Mouse (Mus musculus) stomach, postnatal 0 days (tissue): ENCODE measurements around the gene Dnajc17.

ENCODE experiments used
- CTCF ChIP-seq: IDR thresholded peaks from 2 replicates; pipeline ENCODE4 v1.5.1; 2016; ENCODE audit warnings: antibody characterized with exemption, low read depth, mild to moderate bottlenecking, moderate library complexity
- EP300 ChIP-seq: optimal IDR thresholded peaks from 2 replicates; pipeline ENCODE3; 2016; ENCODE audit warnings: antibody characterized with exemption

DNA sequence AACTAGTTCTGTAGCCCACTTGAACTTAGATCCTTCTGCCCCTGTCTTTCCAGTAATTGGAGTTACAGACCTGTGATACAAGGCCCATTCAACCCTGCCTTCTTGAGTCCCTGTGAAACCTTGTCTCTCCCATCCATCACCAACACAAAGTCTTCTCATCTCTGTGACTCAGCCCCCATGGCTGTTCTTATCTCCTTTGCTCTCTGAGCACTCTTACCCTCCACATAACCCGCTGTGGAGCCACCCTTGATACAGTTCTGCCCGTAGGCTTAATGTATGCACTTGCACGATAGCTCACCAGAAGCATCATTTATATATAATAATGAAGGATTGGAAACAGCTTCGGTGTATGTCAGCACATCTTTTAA is 32.2 kb upstream of the Dnajc17 start:
- TF ChIP-seq EP300, result no peak
- TF ChIP-seq CTCF, result no peak
